Mouse (Mus musculus): ENCODE results near the gene Gm4792. TPM values are rescaled to one million over a fixed set of nuclear protein-coding genes. Genes with fewer than 3 reads are reported as not detected.

The Gm4792 gene
- polyA plus RNA-seq, 1 experiment from 2014 or later, result not detected

Other genes starting within 250 kb of the Gm4792 start
- 13.2 and 13.6 TPM in 2 replicates for gene Nr2c1, start 150.7 kb downstream of the Gm4792 start, polyA plus RNA-seq (2014; fragmentation: Nextera tagmentation; extraction: Ambion mirVana)
- gene Ndufa12, start 100.0 kb downstream of the Gm4792 start, polyA plus RNA-seq (2014; fragmentation: Nextera tagmentation; extraction: Ambion mirVana), result 477 and 485 TPM in 2 replicates
- gene Tmcc3, start 13.2 kb upstream of the Gm4792 start, polyA plus RNA-seq (2014; fragmentation: Nextera tagmentation; extraction: Ambion mirVana), result 3.0 and 4.1 TPM in 2 replicates

Data from embryonic facial prominence, embryonic 11.5 days (tissue).